Mouse (Mus musculus) inflammation-experienced regulatory T-cells, adult 6 months (primary cell): ENCODE results near the gene Zpbp. TPM values are rescaled to one million over a fixed set of nuclear protein-coding genes. Genes with fewer than 3 reads are reported as not detected.

ENCODE experiments used
- polyA plus RNA-seq, 3 experiments: library from polyadenylated mRNA; unstranded; fragments of 100-300 nt; shearing (Covaris generic); gene quantifications; one replicate each; pipeline ENCODE4 v1.2.1; 2017

The Zpbp gene
- polyA plus RNA-seq, 3 experiments from 2014 or later, result 0.47 to 0.63 TPM; not detected in 1

Other genes starting within 250 kb of the Zpbp start
- gene Spata48, start 314 bp downstream of the Zpbp start, polyA plus RNA-seq, result under 1 TPM in 1 of 3 experiments, not detected in 2; 0.31 TPM
- gene 4930512M02Rik, start 165.4 kb upstream of the Zpbp start, polyA plus RNA-seq, result not detected
- gene Ikzf1, start 222.6 kb upstream of the Zpbp start, polyA plus RNA-seq, result 100 to 1,000 TPM; 134 to 138 (median 138) TPM